Mouse (Mus musculus) myocyte (in vitro differentiated cells): ENCODE data around the gene Plekhj1.

Experiments
- MYOD1 ChIP-seq, 3 experiments: IDR thresholded peaks; one replicate each; pipeline ENCODE4 v1.6.1; 2011; ENCODE audit warnings: control low read depth in 2 of 3, low read depth in 2 of 3, mild to moderate bottlenecking in 2 of 3, moderate library complexity in 1 of 3; ENCODE audit not compliant: insufficient read length in 2 of 3, control insufficient read depth in 1 of 3
- POLR2A ChIP-seq: IDR thresholded peaks from one replicate; pipeline ENCODE4 v1.6.1; 2011; ENCODE audit warnings: low read depth, mild to moderate bottlenecking, control low read depth, moderate library complexity; ENCODE audit not compliant: insufficient read length
- POLR2AphosphoS2 ChIP-seq: IDR thresholded peaks from one replicate; pipeline ENCODE4 v1.6.1; 2011; ENCODE audit warnings: low read depth, control low read depth; ENCODE audit not compliant: insufficient read length
- TCF12 ChIP-seq: IDR thresholded peaks from one replicate; pipeline ENCODE4 v1.6.1; 2011; ENCODE audit warnings: mild to moderate bottlenecking, control low read depth; ENCODE audit not compliant: poor library complexity, insufficient read depth, severe bottlenecking
- USF1 ChIP-seq: IDR thresholded peaks from one replicate; pipeline ENCODE4 v1.6.1; 2011; ENCODE audit warnings: low read depth, mild to moderate bottlenecking, control low read depth, moderate library complexity

- TF ChIP-seq TCF12 (no peak), MYOD1 (IDR thresholded peaks at IDR 0.05; ENCODE audit: control insufficient read depth in 1 of 3, insufficient read length in 2 of 3, low read depth in 2 of 3) (no peak), POLR2AphosphoS2 (peak; percentile 27), POLR2A (no peak), USF1 (no peak)
Observed at GRCm38 (mm10) chr10:80805925-80806324, 7.5 kb upstream of the Plekhj1 start.
